Mouse (Mus musculus) adrenal gland, adult 8-10 months (tissue): ENCODE measurements around the gene Zfp729b. TPM values are rescaled to one million over a fixed set of nuclear protein-coding genes. Genes with fewer than 3 reads are reported as not detected.

ENCODE experiments used
- DNase-seq: peaks from one replicate; pipeline ENCODE4 v3.0.0; 2022
- total RNA-seq, 4 experiments: library from RNA; stranded (reverse); gene quantifications; 2 replicates each; pipeline ENCODE4 v1.2.4; 2022

The Zfp729b gene
- 10 to 100 TPM in 1 of 4 experiments, 1 to 10 TPM in 3; 6.7 to 11.0 (median 9.3) TPM for total RNA-seq

GRCm38 (mm10) chr13:67609066-67609876 is at the start of gene Zfp729b:
Gene Zfp729b (minus strand): TSS chr13:67609707.
- peak; percentile 87 for DNase-seq

- DNase-seq, result no peak
Measured at GRCm38 (mm10) chr13:67652496-67652895, 43.0 kb upstream of the Zfp729b start.

GRCm38 (mm10) chr13:67637294-67638007 is 27.9 kb upstream of the Zfp729b start, which contains the start of the genes Gm49345 and Zfp729a:
Gene Gm49345 (minus strand): TSS chr13:67637769.
Gene Zfp729a (minus strand): TSS chr13:67637791.
- peak; percentile 83 for DNase-seq

- DNase-seq, result no peak
Measured at GRCm38 (mm10) chr13:67610108-67610507, 601 bp upstream of the Zfp729b start.

GRCm38 (mm10) chr13:67572591-67573189 is 36.8 kb downstream of the Zfp729b start:
- DNase-seq, result no peak

- DNase-seq, result no peak
Measured at GRCm38 (mm10) chr13:67553730-67554129, 55.8 kb downstream of the Zfp729b start, which contains the start of gene Zfp748. Gene Zfp748 (minus strand): TSS chr13:67553830.

GRCm38 (mm10) chr13:67552505-67553346 is 56.8 kb downstream of the Zfp729b start:
- DNase-seq, result peak; percentile 82

GRCm38 (mm10) chr13:67545941-67546340 is 63.6 kb downstream of the Zfp729b start:
- DNase-seq, result no peak

Other genes starting within 250 kb of the Zfp729b start
- 1 to 10 TPM in 2 of 4 experiments, not detected in 2; 3.7 to 3.9 TPM for gene Gm28044, start 249.2 kb downstream of the Zfp729b start, total RNA-seq
- gene Zfp953, start 249.1 kb downstream of the Zfp729b start, total RNA-seq, result 1 to 10 TPM; 2.7 to 3.8 (median 3.0) TPM
- gene Gm28041, start 234.0 kb downstream of the Zfp729b start, total RNA-seq, result 1 to 10 TPM in 3 of 4 experiments, under 1 TPM in 1; 0.46 to 3.7 (median 1.6) TPM
- gene Zfp456, start 233.9 kb downstream of the Zfp729b start, total RNA-seq, result 1 to 10 TPM; 1.2 to 2.8 (median 1.9) TPM
- 1 to 10 TPM; 3.5 to 7.4 (median 5.4) TPM for gene Zfp429, start 209.9 kb downstream of the Zfp729b start, total RNA-seq
- 1 to 10 TPM in 3 of 4 experiments, under 1 TPM in 1; 0.99 to 5.2 (median 2.8) TPM for gene Zfp459, start 188.3 kb downstream of the Zfp729b start, total RNA-seq
- 10 to 100 TPM; 17.9 to 28.8 (median 23.0) TPM for gene Zfp874a, start 158.1 kb downstream of the Zfp729b start, total RNA-seq
- gene Zfp874b, start 125.4 kb downstream of the Zfp729b start, total RNA-seq, result 10 to 100 TPM; 17.7 to 23.8 (median 18.7) TPM
- gene Zfp58, start 109.2 kb downstream of the Zfp729b start, total RNA-seq, result 10 to 100 TPM in 2 of 4 experiments, 1 to 10 TPM in 2; 7.4 to 10.7 (median 9.5) TPM
- 1 to 10 TPM in 1 of 4 experiments, not detected in 3; 1.0 TPM for gene Gm26965, start 83.6 kb downstream of the Zfp729b start, total RNA-seq
- 10 to 100 TPM; 16.7 to 22.7 (median 19.6) TPM for gene Zfp87, start 83.5 kb downstream of the Zfp729b start, total RNA-seq
- gene Zfp748, start 55.9 kb downstream of the Zfp729b start, total RNA-seq, result 10 to 100 TPM in 3 of 4 experiments, 1 to 10 TPM in 1; 9.8 to 11.0 (median 10.4) TPM
- 1 to 10 TPM in 1 of 4 experiments, under 1 TPM in 3; 0.44 to 2.4 (median 0.78) TPM for gene Gm49345, start 28.1 kb upstream of the Zfp729b start, total RNA-seq
- 10 to 100 TPM in 2 of 4 experiments, 1 to 10 TPM in 2; 7.3 to 10.5 (median 9.2) TPM for gene Zfp729a, start 28.1 kb upstream of the Zfp729b start, total RNA-seq
- 10 to 100 TPM; 12.6 to 19.6 (median 16.1) TPM for gene Zfp738, start 77.4 kb upstream of the Zfp729b start, total RNA-seq
- gene Zfp65, start 119.5 kb upstream of the Zfp729b start, total RNA-seq, result 10 to 100 TPM; 12.1 to 14.5 (median 12.7) TPM
- gene Zfp85, start 145.5 kb upstream of the Zfp729b start, total RNA-seq, result 1 to 10 TPM; 3.8 to 7.0 (median 6.4) TPM
- gene Zfp493, start 170.0 kb upstream of the Zfp729b start, total RNA-seq, result 1 to 10 TPM; 2.3 to 4.2 (median 2.6) TPM
- 1 to 10 TPM; 4.5 to 8.0 (median 7.4) TPM for gene Zfp273, start 204.0 kb upstream of the Zfp729b start, total RNA-seq
- 1 to 10 TPM; 2.8 to 4.4 (median 3.1) TPM for gene Gm10037, start 221.4 kb upstream of the Zfp729b start, total RNA-seq